Mouse (Mus musculus) CH12.LX (cell line): ENCODE results near the gene Acad12. TPM values are rescaled to one million over a fixed set of nuclear protein-coding genes. Genes with fewer than 3 reads are reported as not detected.

ENCODE experiments used
- DNase-seq: peaks from one replicate; pipeline ENCODE4 v3.0.0-alpha.2; 2013; ENCODE audit errors: extremely low read depth
- H3K27ac ChIP-seq: 2 replicates; pipeline ENCODE4 v1.5.1; 2012; ENCODE audit warnings: low read depth, mild to moderate bottlenecking, control low read depth, moderate library complexity; ENCODE audit not compliant: insufficient read depth
- H3K27me3 ChIP-seq: replicated peaks from 2 replicates; pipeline ENCODE3; 2012; ENCODE audit warnings: inconsistent platforms
- H3K36me3 ChIP-seq, 2 experiments: replicated peaks in 1 of 2; 2 replicates each; pipeline versions ENCODE3 to v1.6.1; 2012; ENCODE audit warnings: inconsistent platforms in 1 of 2, low read length in 1 of 2, mild to moderate bottlenecking in 1 of 2, mixed read lengths in 1 of 2, moderate library complexity in 1 of 2; ENCODE audit not compliant: control insufficient read depth in 1 of 2, insufficient read depth in 1 of 2
- H3K4me1 ChIP-seq, 2 experiments: 2 replicates each; pipeline ENCODE4 v1.6.1; 2012; ENCODE audit warnings: inconsistent platforms in 1 of 2, moderate library complexity in 1 of 2; ENCODE audit not compliant: insufficient read depth in 2 of 2, control insufficient read depth in 1 of 2
- H3K4me2 ChIP-seq: 2 replicates; pipeline ENCODE4 v1.6.1; 2012; ENCODE audit warnings: low read depth, mild to moderate bottlenecking, control low read depth; ENCODE audit not compliant: poor library complexity, insufficient read depth, severe bottlenecking
- H3K4me3 ChIP-seq, 3 experiments: fragments of 150-350 bp in 1 of 3; sonication (generic) in 1 of 3; replicated peaks in 1 of 3; 2 replicates each; pipeline versions ENCODE3 to v1.5.1; 2011 to 2012; ENCODE audit warnings: low read depth in 2 of 3, low read length in 2 of 3, mild to moderate bottlenecking in 2 of 3, moderate library complexity in 2 of 3, control low read depth in 1 of 3, improper control_type of control experiment in 1 of 3, inconsistent platforms in 1 of 3, mixed read lengths in 1 of 3; ENCODE audit not compliant: poor library complexity in 1 of 3
- H3K79me2 ChIP-seq: replicated peaks from 2 replicates; pipeline ENCODE4 v1.6.1; 2012; ENCODE audit warnings: mild to moderate bottlenecking, moderate library complexity; ENCODE audit not compliant: control insufficient read depth, poor library complexity, insufficient read depth, severe bottlenecking; ENCODE audit errors: extremely low read depth
- H3K9ac ChIP-seq: 2 replicates; pipeline ENCODE4 v1.6.1; 2012; ENCODE audit warnings: low read depth, mild to moderate bottlenecking, control low read depth, moderate library complexity; ENCODE audit not compliant: insufficient read depth
- H3K9me3 ChIP-seq: replicated peaks from 2 replicates; pipeline ENCODE3; 2012; ENCODE audit warnings: low read length, inconsistent platforms, mixed read lengths
- CHD2 ChIP-seq: IDR thresholded peaks from 2 replicates; pipeline ENCODE4 v1.6.1; 2011; ENCODE audit warnings: low read length, improper control_type of control experiment
- GABPA ChIP-seq: IDR thresholded peaks from 2 replicates; pipeline ENCODE4 v1.6.1; 2012; ENCODE audit warnings: low read depth, low read length, improper control_type of control experiment, inconsistent platforms; ENCODE audit not compliant: insufficient replicate concordance
- HCFC1 ChIP-seq: IDR thresholded peaks from 2 replicates; pipeline ENCODE4 v1.6.1; 2012; ENCODE audit warnings: low read depth, mild to moderate bottlenecking, inconsistent platforms, low read length, improper control_type of control experiment
- JUND ChIP-seq: conservative IDR thresholded peaks from 2 replicates; pipeline ENCODE4 v1.6.1; 2011; ENCODE audit warnings: low read depth, low read length, improper control_type of control experiment
- KAT2A ChIP-seq: IDR thresholded peaks from 2 replicates; pipeline ENCODE4 v1.6.1; 2012; ENCODE audit warnings: low read length, improper control_type of control experiment, inconsistent platforms; ENCODE audit not compliant: insufficient replicate concordance
- MAFK ChIP-seq: IDR thresholded peaks from 2 replicates; pipeline ENCODE4 v1.6.1; 2011; ENCODE audit warnings: low read length, improper control_type of control experiment; ENCODE audit not compliant: insufficient replicate concordance
- MAX ChIP-seq: IDR thresholded peaks from 2 replicates; pipeline ENCODE4 v1.6.1; 2011; ENCODE audit warnings: low read length, improper control_type of control experiment
- MEF2A ChIP-seq: IDR thresholded peaks from 2 replicates; pipeline ENCODE4 v1.6.1; 2014; ENCODE audit warnings: low read depth, mild to moderate bottlenecking, inconsistent platforms, low read length, improper control_type of control experiment, borderline replicate concordance
- MYC ChIP-seq: IDR thresholded peaks from 2 replicates; pipeline ENCODE4 v1.6.1; 2011; ENCODE audit warnings: low read depth, mild to moderate bottlenecking, improper control_type of control experiment, low read length
- NRF1 ChIP-seq: IDR thresholded peaks from 2 replicates; pipeline ENCODE4 v1.6.1; 2014; ENCODE audit warnings: low read depth, mild to moderate bottlenecking, inconsistent platforms, low read length, improper control_type of control experiment, moderate library complexity
- RAD21 ChIP-seq: IDR thresholded peaks from 2 replicates; pipeline ENCODE4 v1.6.1; 2011; ENCODE audit warnings: low read depth, mild to moderate bottlenecking, low read length, improper control_type of control experiment, moderate library complexity
- TBP ChIP-seq: conservative IDR thresholded peaks from 2 replicates; pipeline ENCODE4 v1.6.1; 2011; ENCODE audit warnings: low read depth, low read length, improper control_type of control experiment
- ZMIZ1 ChIP-seq: IDR thresholded peaks from 2 replicates; pipeline ENCODE4 v1.6.1; 2012; ENCODE audit warnings: low read depth, mild to moderate bottlenecking, inconsistent platforms, low read length, improper control_type of control experiment
- dilution Hi-C: fragments of 300-500 bp; cut with MboI; formaldehyde crosslinking; loops from 2 replicates; pipeline ENCODE4 v1.14.3; 2020; ENCODE audit warnings: low sequenced_read_pairs; ENCODE audit not compliant: extremely low pct_unique_long_range_greater_than_20kb, extremely low pct_ligation_motif_present
- in situ Hi-C: fragments of 300-500 bp; cut with MboI; formaldehyde crosslinking; loops from 3 replicates; pipeline ENCODE4 v1.14.3; 2019; ENCODE audit warnings: low sequenced_read_pairs, low pct_ligation_motif_present, low pct_unique_long_range_greater_than_20kb, mixed read lengths
- polyA plus RNA-seq: library from polyadenylated mRNA; unstranded; fragments of >175 nt; gene quantifications from 2 replicates; pipeline ENCODE4 v1.2.1, GENCODE M21; 2012; ENCODE audit warnings: low read depth; ENCODE audit not compliant: insufficient read length
- total RNA-seq, 2 experiments: library from RNA; depleted of rRNA; stranded (reverse); fragments of 300-350 nt in 1 of 2; fragments of >200 nt in 1 of 2; gene quantifications; 2 replicates each; pipeline ENCODE4 v1.2.3; 2012 to 2014

The Acad12 gene
- total and polyA plus RNA-seq, 3 experiments = 1.9 to 4.1 (median 2.3) TPM

DNA sequence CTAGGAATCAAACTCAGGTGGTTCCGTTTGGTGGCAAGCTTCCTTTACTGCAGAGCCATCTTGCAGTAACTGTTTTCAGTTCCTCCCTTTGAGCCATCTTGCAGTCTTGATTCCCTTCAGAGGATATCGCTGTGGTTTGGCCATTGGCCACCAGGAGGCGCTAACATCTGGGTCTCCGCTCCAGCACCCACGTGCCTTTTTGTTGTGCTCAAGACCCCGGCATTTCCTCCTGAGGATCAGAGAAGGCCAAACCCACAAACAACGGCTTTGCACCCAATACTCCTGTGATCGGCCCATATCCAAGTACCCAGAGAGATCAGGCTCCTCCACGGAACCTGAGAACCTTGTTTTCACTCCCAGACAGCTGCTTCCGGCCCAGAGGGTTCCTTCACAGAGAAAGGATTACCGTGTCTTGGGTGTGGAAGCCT, 54.3 kb downstream of the Acad12 start (continued):
- TF ChIP-seq ZMIZ1 (no peak), GABPA (no peak), MAFK (no peak), MAX (peak; percentile 98), NRF1 (peak; percentile 35; the same call in 1 of the 2 replicates), MEF2A (0 out of 2 replicates have a peak, but pooled peaks have one; percentile 51), KAT2A (0 out of 2 replicates have a peak, but pooled peaks have one; percentile 33), MYC (peak; percentile 99)

DNA sequence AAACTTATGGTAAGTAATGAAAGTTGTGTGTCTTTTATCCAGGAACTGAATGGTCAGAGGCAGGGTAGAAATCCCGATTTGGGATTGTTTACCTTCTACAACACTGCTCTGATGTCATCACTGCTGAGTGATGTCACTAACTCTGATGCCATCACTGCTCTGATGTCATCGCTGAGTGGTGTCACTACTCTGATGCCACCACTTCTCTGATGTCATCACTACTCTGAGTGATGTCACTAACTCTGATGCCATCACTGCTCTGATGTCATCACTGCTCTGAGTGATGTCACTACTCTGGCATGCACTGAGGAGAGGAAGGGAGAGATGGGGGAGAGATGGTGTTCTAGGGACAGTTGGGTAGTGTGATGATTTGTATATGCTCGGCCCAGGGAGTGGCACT, 56.3 kb downstream of the Acad12 start:
- DNase-seq = no peak
- Histone ChIP-seq H3K79me2 (no peaks in the 10 kb centered on the region), H3K27me3 (peaks cover 2% of the 10 kb centered on the region), H3K9ac (no peak overlapping the region), H3K4me2 (no peak overlapping the region), H3K36me3 (peaks cover 0 to 13% of the 10 kb centered on the region in 2 experiments), H3K4me3 (no peak overlapping the region), H3K27ac (no peak overlapping the region), H3K9me3 (peaks cover 3% of the 10 kb centered on the region), H3K4me1 (peaks cover 0 to 11% of the 10 kb centered on the region in 2 experiments; a peak in 2 of 4 replicates)
- dilution Hi-C loops (no loop called here), in situ Hi-C loops (no loop called here)
- TF ChIP-seq GABPA = peak; percentile 30; the same call in 1 of the 2 replicates
- no peak for TF ChIP-seq TBP

DNA sequence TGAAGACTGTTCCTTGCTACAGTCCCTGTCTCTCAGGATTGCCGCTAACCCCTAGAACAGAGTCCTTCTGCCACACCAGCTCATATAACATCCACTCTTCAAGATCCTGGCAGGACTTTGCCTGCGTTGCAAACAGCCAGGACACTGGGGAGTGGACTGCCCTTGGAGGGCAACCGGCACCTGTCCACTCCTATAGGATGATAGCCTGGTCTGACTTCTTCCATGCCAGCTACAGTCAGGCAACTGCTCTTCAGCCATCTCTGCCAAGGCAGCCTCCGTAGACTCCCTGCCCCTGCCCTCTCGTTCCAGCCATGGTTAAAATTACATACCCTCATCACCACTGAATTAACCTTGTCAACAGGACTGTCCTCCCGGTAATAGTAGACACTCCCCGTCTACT, 69.5 kb downstream of the Acad12 start:
- Histone ChIP-seq H3K36me3 (peaks cover 0 to 19% of the 10 kb centered on the region in 2 experiments), H3K27ac (no peak overlapping the region), H3K4me3 (no peak overlapping the region), H3K79me2 (peaks cover 11% of the 10 kb centered on the region), H3K27me3 (peaks cover under 1% of the 10 kb centered on the region), H3K9me3 (no peaks in the 10 kb centered on the region), H3K4me1 (peaks cover 0 to 13% of the 10 kb centered on the region in 2 experiments; a peak in 2 of 4 replicates), H3K9ac (no peak overlapping the region), H3K4me2 (no peak overlapping the region)
- TF ChIP-seq JUND = no peak
- TF ChIP-seq RAD21 = no peak
- DNase-seq = no peak
- in situ Hi-C loops = no loop called here
- dilution Hi-C loops = no loop called here

DNA sequence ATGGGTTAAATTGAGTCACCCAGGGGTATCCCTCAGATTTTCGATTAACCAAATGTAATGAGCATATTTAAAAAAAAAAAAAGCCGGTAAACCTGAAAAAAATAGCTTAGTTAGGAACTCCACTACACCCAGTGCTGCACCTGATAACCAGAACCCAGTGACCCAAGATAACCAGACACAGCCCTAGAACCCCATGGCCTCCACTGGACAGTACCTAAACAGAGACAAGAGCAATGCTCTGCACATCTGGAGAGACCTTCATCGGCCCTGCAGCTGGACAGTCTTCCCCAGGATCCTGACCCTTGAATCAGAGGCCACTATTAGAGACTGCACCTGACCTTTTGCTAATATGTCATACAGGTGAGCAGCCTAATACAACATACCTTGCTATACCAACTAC, 71.7 kb downstream of the Acad12 start:
- H3K4me3 ChIP-seq = no peak overlapping the region
- H3K27ac ChIP-seq = no peak overlapping the region
- peaks cover 0 to 19% of the 10 kb centered on the region in 2 experiments for H3K36me3 ChIP-seq
- no peak overlapping the region for H3K4me2 ChIP-seq
- no peaks in the 10 kb centered on the region for H3K9me3 ChIP-seq
- in situ Hi-C loops (no loop called here), dilution Hi-C loops (no loop called here)
- DNase-seq = no peak
- no peaks in the 10 kb centered on the region for H3K27me3 ChIP-seq
- no peak for TF ChIP-seq KAT2A
- TF ChIP-seq MAX = no peak
- no peak for TF ChIP-seq HCFC1
- no peak for TF ChIP-seq TBP
- no peak for TF ChIP-seq CHD2
- H3K4me1 ChIP-seq = peaks cover 0 to 33% of the 10 kb centered on the region in 2 experiments; a peak in 2 of 4 replicates
- peaks cover 30% of the 10 kb centered on the region for H3K79me2 ChIP-seq
- H3K9ac ChIP-seq = no peak overlapping the region
